ENCODE assay signal across 8 mouse cellular contexts in genomic region chr6:38533428-38534405, GRCm38 (mm10). TPM values are rescaled to one million over a fixed set of nuclear protein-coding genes. Genes with fewer than 3 reads are reported as not detected.
A peak's percentile ranks its signal among the peaks of the same experiment; 100 is the strongest.
DNase-seq lines count a peak whose midpoint lies in the region; ATAC-seq and TF ChIP-seq lines count a peak whose summit lies in the region.

TSS of gene Fmc1 (plus strand) at chr6:38533502.

- WGBS in cerebellum, adult 2 months: 2% methylated on average over 41 of the region's 41 CpGs
- WGBS in forebrain, postnatal 0 days: 5% methylated on average over 41 of the region's 41 CpGs
- WGBS in lung, embryonic 15.5 days: 3% methylated on average over 41 of the region's 41 CpGs

- peak in 2 of 3 experiments; percentile 3 to 33; a peak in 1 of 6 replicates for TF ChIP-seq CTCF in MEL (IDR thresholded peaks at IDR 0.05 in 2 of 3, conservative IDR thresholded peaks at IDR 0.05 in 1 of 3; ENCODE audit: control insufficient read depth in 1 of 3, insufficient read depth in 1 of 3, low read depth in 2 of 3, low read length in 3 of 3, poor library complexity in 1 of 3, severe bottlenecking in 1 of 3)
- no peak; the same call in 1 of the 2 replicates for TF ChIP-seq CTCF in cerebellum, adult 2 months (IDR thresholded peaks at IDR 0.05; ENCODE audit: borderline replicate concordance, insufficient read depth, low read depth, low read length)
- peak; percentile 64 for TF ChIP-seq CTCF in forebrain, postnatal 0 days (IDR thresholded peaks at IDR 0.05; ENCODE audit: low read depth)

- peak within 1 kb of the TSS; percentile 80 to 89 for H3K4me3 ChIP-seq in MEL (ENCODE audit: control insufficient read depth in 1 of 2, insufficient read depth in 1 of 2, low read depth in 2 of 2, low read length in 2 of 2)
- peak within 1 kb of the TSS; percentile 69 for H3K4me3 ChIP-seq in cerebellum, adult 2 months (replicated peaks; ENCODE audit: insufficient read depth, low read depth, low read length)
- H3K4me3 ChIP-seq in forebrain, postnatal 0 days (ENCODE audit: low read depth, low read length): peak within 1 kb of the TSS; percentile 91
- H3K4me3 ChIP-seq in lung, embryonic 15.5 days: peak within 1 kb of the TSS; percentile 98

- no peaks in the 10 kb centered on the region for H3K9me3 ChIP-seq in MEL (replicated peaks; ENCODE audit: insufficient read depth, low read length)
- no peaks in the 10 kb centered on the region for H3K9me3 ChIP-seq in forebrain, postnatal 0 days (ENCODE audit: low read length)
- no peaks in the 10 kb centered on the region for H3K9me3 ChIP-seq in lung, embryonic 15.5 days

- H3K27me3 ChIP-seq in MEL (ENCODE audit: control insufficient read depth in 1 of 2, insufficient read depth in 2 of 2, low read length in 2 of 2): no peaks in the 10 kb centered on the region
- no peaks in the 10 kb centered on the region for H3K27me3 ChIP-seq in cerebellum, adult 2 months (ENCODE audit: control insufficient read depth, insufficient read depth, low read length)
- no peaks in the 10 kb centered on the region for H3K27me3 ChIP-seq in forebrain, postnatal 0 days (ENCODE audit: insufficient read depth, low read length)
- no peaks in the 10 kb centered on the region for H3K27me3 ChIP-seq in lung, embryonic 15.5 days

- peaks cover 9% of the 10 kb centered on the region; the same call in 1 of the 2 replicates for H3K79me2 ChIP-seq in MEL (ENCODE audit: control insufficient read depth, insufficient read depth, low read length, poor library complexity)

- H3K27ac ChIP-seq in MEL (ENCODE audit: control insufficient read depth, low read depth, low read length): peak within 1 kb of the TSS; percentile 87
- H3K27ac ChIP-seq in cerebellum, adult 2 months (ENCODE audit: insufficient read depth, low read length): peak within 1 kb of the TSS; percentile 88
- peak within 1 kb of the TSS; percentile 98 for H3K27ac ChIP-seq in forebrain, postnatal 0 days (ENCODE audit: low read depth, low read length)
- peak within 1 kb of the TSS; percentile 95 for H3K27ac ChIP-seq in lung, embryonic 15.5 days

- peak in 1 of 2 experiments; percentile 60; a peak in 1 of 4 replicates for TF ChIP-seq EP300 in MEL (IDR thresholded peaks at IDR 0.05; ENCODE audit: low read depth in 1 of 2, low read length in 2 of 2)

- peak; percentile 90 for ATAC-seq in forebrain, postnatal 0 days
- ATAC-seq in lung, embryonic 15.5 days (ENCODE audit: borderline replicate concordance, extremely low read depth, low FRiP score, low TSS enrichment): peak; percentile 92

- TF ChIP-seq POLR2A in MEL (IDR thresholded peaks at IDR 0.05; ENCODE audit: control insufficient read depth in 1 of 2, insufficient read depth in 1 of 2, low read depth in 1 of 2, low read length in 2 of 2, poor library complexity in 1 of 2): peak; percentile 69 to 93; a peak in 3 of 4 replicates
- TF ChIP-seq POLR2A in cerebellum, adult 2 months (IDR thresholded peaks at IDR 0.05; ENCODE audit: borderline replicate concordance, insufficient read depth, low read length): peak; percentile 92

- peak within 1 kb of the TSS; percentile 58 for H3K4me2 ChIP-seq in forebrain, postnatal 0 days (ENCODE audit: low read depth)
- peak within 1 kb of the TSS; percentile 69 for H3K4me2 ChIP-seq in lung, embryonic 15.5 days

- DNase-seq in MEL (ENCODE audit: low read depth, low spot score): peak; percentile 100
- peak; percentile 99 to 100 for DNase-seq in cerebellum, adult 2 months
- DNase-seq in forebrain, postnatal 0 days: peak; percentile 100
- peak; percentile 97 for DNase-seq in heart, postnatal 4 days
- DNase-seq in layer of hippocampus, adult 8-10 months (ENCODE audit: low spot score in 2 of 2): peak; percentile 99
- peak; percentile 98 for DNase-seq in ovary, adult 18-20 months (ENCODE audit: low spot score)
- DNase-seq in thymus, postnatal 0 days (ENCODE audit: low spot score): peak; percentile 100

- no peak for TF ChIP-seq RAD21 in MEL (IDR thresholded peaks at IDR 0.05; ENCODE audit: low read depth, low read length)

- H3K36me3 ChIP-seq in MEL (ENCODE audit: control insufficient read depth in 1 of 2, insufficient read depth in 2 of 2, low read length in 2 of 2): peaks cover 0 to 12% of the 10 kb centered on the region in 2 experiments; a peak in 2 of 4 replicates
- H3K36me3 ChIP-seq in forebrain, postnatal 0 days (ENCODE audit: insufficient read depth): no peaks in the 10 kb centered on the region
- no peaks in the 10 kb centered on the region for H3K36me3 ChIP-seq in lung, embryonic 15.5 days

- peaks cover 3 to 6% of the 10 kb centered on the region in 2 experiments for H3K4me1 ChIP-seq in MEL (ENCODE audit: control insufficient read depth in 1 of 2, insufficient read depth in 2 of 2, low read length in 2 of 2)
- H3K4me1 ChIP-seq in cerebellum, adult 2 months (ENCODE audit: control insufficient read depth, insufficient read depth, low read length): no peaks in the 10 kb centered on the region
- H3K4me1 ChIP-seq in forebrain, postnatal 0 days (ENCODE audit: insufficient read depth): 0 out of 2 replicates have a peak, but pooled peaks cover 4% of the 10 kb centered on the region
- peaks cover 14% of the 10 kb centered on the region; the same call in 1 of the 2 replicates for H3K4me1 ChIP-seq in lung, embryonic 15.5 days

- H3K9ac ChIP-seq in MEL (ENCODE audit: control insufficient read depth, low read depth, low read length, poor library complexity, severe bottlenecking): peak within 1 kb of the TSS; percentile 95
- H3K9ac ChIP-seq in forebrain, postnatal 0 days: peak within 1 kb of the TSS; percentile 97
- H3K9ac ChIP-seq in lung, embryonic 15.5 days: peak within 1 kb of the TSS; percentile 44

TF ChIP-seq in MEL, 35 proteins besides CTCF, POLR2A, EP300 and RAD21 (continues in another document):
- TF ChIP-seq ELF1 (IDR thresholded peaks at IDR 0.05; ENCODE audit: low read depth, low read length): peak; percentile 86
- peak; percentile 62 for TF ChIP-seq ZNF384 (IDR thresholded peaks at IDR 0.05; ENCODE audit: low read depth, low read length)
- no peak; the same call in 1 of the 2 replicates for TF ChIP-seq JUND (IDR thresholded peaks at IDR 0.05; ENCODE audit: low read depth, low read length)
- peak; percentile 71 for TF ChIP-seq MYB (IDR thresholded peaks at IDR 0.05; ENCODE audit: low read depth, low read length)
- TF ChIP-seq UBTF (IDR thresholded peaks at IDR 0.05; ENCODE audit: borderline replicate concordance, insufficient read depth, low read depth, low read length): no peak
- peak; percentile 88; the same call in 1 of the 2 replicates for TF ChIP-seq CHD1 (IDR thresholded peaks at IDR 0.05; ENCODE audit: low read depth, low read length)
- no peak for TF ChIP-seq USF2 (IDR thresholded peaks at IDR 0.05; ENCODE audit: borderline replicate concordance in 1 of 2, insufficient read depth in 1 of 2, low read depth in 1 of 2, low read length in 2 of 2)
- TF ChIP-seq POLR2AphosphoS2 (IDR thresholded peaks at IDR 0.05; ENCODE audit: low read length): peak; percentile 88
- peak; percentile 63 for TF ChIP-seq MXI1 (IDR thresholded peaks at IDR 0.05; ENCODE audit: low read depth, low read length)
- peak; percentile 38; the same call in 1 of the 2 replicates for TF ChIP-seq RCOR1 (IDR thresholded peaks at IDR 0.05; ENCODE audit: low read depth, low read length)
- peak; percentile 95 for TF ChIP-seq ZMIZ1 (IDR thresholded peaks at IDR 0.05; ENCODE audit: low read depth, low read length)
- TF ChIP-seq NELFE (IDR thresholded peaks at IDR 0.05; ENCODE audit: low read depth, low read length): peak; percentile 87
- TF ChIP-seq HCFC1 (IDR thresholded peaks at IDR 0.05; ENCODE audit: low read depth, low read length): peak; percentile 98
- TF ChIP-seq E2F4 (IDR thresholded peaks at IDR 0.05; ENCODE audit: borderline replicate concordance, low read depth, low read length): peak; percentile 86
- TF ChIP-seq POLR2AphosphoS5 (IDR thresholded peaks at IDR 0.05; ENCODE audit: borderline replicate concordance, low read depth, low read length): no peak
- TF ChIP-seq MYC (IDR thresholded peaks at IDR 0.05; ENCODE audit: low read depth, low read length): peak; percentile 81
- TF ChIP-seq GABPA (IDR thresholded peaks at IDR 0.05; ENCODE audit: low read depth, low read length): peak; percentile 44; the same call in 1 of the 2 replicates
- TF ChIP-seq MAX (IDR thresholded peaks at IDR 0.05; ENCODE audit: low read length): peak; percentile 83; the same call in 1 of the 2 replicates
- peak; percentile 14 for TF ChIP-seq TCF12 (IDR thresholded peaks at IDR 0.05; ENCODE audit: low read depth, low read length)
- peak; percentile 91 for TF ChIP-seq KAT2A (conservative IDR thresholded peaks at IDR 0.05; ENCODE audit: low read depth, low read length)
- TF ChIP-seq CHD2 (IDR thresholded peaks at IDR 0.05; ENCODE audit: low read length): no peak
- peak; percentile 100 for TF ChIP-seq TBP (IDR thresholded peaks at IDR 0.05; ENCODE audit: low read depth, low read length)
- TF ChIP-seq MAFK (IDR thresholded peaks at IDR 0.05; ENCODE audit: borderline replicate concordance, low read depth, low read length): peak; percentile 100
- TF ChIP-seq ZKSCAN1 (IDR thresholded peaks at IDR 0.05; ENCODE audit: low read depth, low read length): no peak
- no peak for TF ChIP-seq ZC3H11A (IDR thresholded peaks at IDR 0.05; ENCODE audit: low read depth, low read length)
- TF ChIP-seq ETS1 (IDR thresholded peaks at IDR 0.05; ENCODE audit: low read depth, low read length): peak; percentile 62
- TF ChIP-seq USF1 (IDR thresholded peaks at IDR 0.05; ENCODE audit: low read depth, low read length): peak; percentile 20; the same call in 1 of the 2 replicates
- TF ChIP-seq SIN3A (IDR thresholded peaks at IDR 0.05; ENCODE audit: low read length): peak; percentile 97
- peak; percentile 97 for TF ChIP-seq NRF1 (IDR thresholded peaks at IDR 0.05; ENCODE audit: insufficient read depth, low read depth, low read length, poor library complexity, severe bottlenecking)

RNA-seq across cellular contexts. Expression of gene Fmc1, which starts in this region (rescaled TPM):
- 124 and 148 TPM in 2 replicates for total RNA-seq in MEL (2012; rRNA removed)
- 10 to 100 TPM in 1 of 2 experiments, not detected in 1; 86.1 TPM for polyA plus RNA-seq in MEL (2012; ENCODE audit: insufficient read depth in 1 of 2, insufficient read length in 2 of 2, low read depth in 1 of 2, low replicate concordance in 2 of 2, missing spikeins in 1 of 2)
- polyA plus RNA-seq in cerebellum, adult 2 months (2012; rRNA removed): 205 and 213 TPM in 2 replicates
- 65.3 and 65.8 TPM in 2 replicates for total RNA-seq in forebrain, postnatal 0 days (2014; rRNA removed)
- polyA plus RNA-seq in forebrain, postnatal 0 days (2015; fragmentation: Nextera tagmentation; extraction: Ambion mirVana): 180 and 203 TPM in 2 replicates
- 100 to 1,000 TPM; 164 to 207 TPM for total RNA-seq in heart, postnatal 4 days (2021)
- total RNA-seq in layer of hippocampus, adult 8-10 months (2022): 10 to 100 TPM; 41.7 to 64.3 (median 47.9) TPM
- polyA plus RNA-seq in lung, embryonic 15.5 days (2015; fragmentation: Nextera tagmentation; extraction: Ambion mirVana): 104 and 114 TPM in 2 replicates
- polyA plus RNA-seq in thymus, postnatal 0 days (2015; fragmentation: Nextera tagmentation; extraction: Ambion mirVana): 100 and 110 TPM in 2 replicates

Comparison
In these comparisons a context has a peak if more than half of its experiments do, and no peak if none do; other contexts are left out.
1. Peak in every context shown above with its lines: DNase-seq, ATAC-seq, H3K4me3 ChIP-seq and H3K27ac ChIP-seq.
2. H3K9ac ChIP-seq: peak in every context shown above with its lines; median percentile 97 in forebrain, postnatal 0 days; 95 in MEL; 44 in lung, embryonic 15.5 days.